Mouse (Mus musculus) kidney, postnatal 25 days (tissue): ENCODE data around the gene Btd.

Source experiments
- DNase-seq, 2 experiments: peaks; one replicate each; pipeline ENCODE4 v3.0.0; 2021; ENCODE audit warnings: mixed read lengths in 2 of 2

Btd gene

GRCm38 (mm10) chr14:31665566-31665940 is 24.7 kb downstream of the Btd start:
- no peak for DNase-seq

GRCm38 (mm10) chr14:31666931-31667705 is 26.3 kb downstream of the Btd start:
- DNase-seq, result no peak

- no peak for DNase-seq
Observed at GRCm38 (mm10) chr14:31667741-31668140, 26.9 kb downstream of the Btd start.

DNA sequence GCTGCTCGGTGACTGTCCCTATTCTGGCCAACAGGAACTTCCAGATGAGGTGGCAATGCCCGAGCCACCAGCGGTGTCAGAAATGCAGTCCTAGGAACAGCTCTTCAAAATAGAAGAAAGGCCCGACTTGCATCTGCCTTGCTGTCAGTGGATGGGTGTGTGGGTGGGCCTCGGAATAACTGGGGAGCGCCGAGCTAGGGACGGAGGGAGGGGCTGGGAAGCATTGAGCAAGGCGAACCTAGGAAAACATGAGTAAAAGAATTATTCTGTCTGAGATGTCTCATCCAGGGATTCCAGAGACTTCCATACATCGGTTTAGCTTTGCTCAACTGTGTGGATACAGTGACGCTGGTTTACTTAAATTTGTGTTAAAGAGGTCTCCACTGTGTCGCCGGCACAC is 27.5 kb downstream of the Btd start:
- no peak for DNase-seq

DNA sequence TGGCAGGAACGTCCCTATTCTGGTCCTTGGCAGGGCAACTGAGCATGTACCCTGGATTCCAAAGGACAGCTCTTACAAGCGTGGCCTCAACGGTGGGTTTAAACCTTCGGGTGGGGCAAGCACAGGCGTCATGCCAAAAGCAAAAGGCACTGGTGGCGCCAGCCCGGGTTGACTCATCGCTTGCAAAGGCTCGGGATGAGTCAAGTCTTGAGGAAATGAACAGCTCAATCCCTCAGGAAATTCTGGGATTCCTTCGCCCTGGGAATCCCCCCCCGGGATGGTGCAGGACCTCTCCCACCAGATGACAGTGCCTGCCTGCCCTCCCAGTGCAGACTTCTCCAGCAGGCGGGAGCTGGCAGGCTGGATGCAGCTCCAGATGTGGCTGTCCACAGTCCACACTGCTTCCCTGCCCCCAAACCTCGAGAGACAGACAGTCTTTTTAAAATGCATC is 28.4 kb downstream of the Btd start:
- peak; percentile 63 to 85 for DNase-seq

DNA sequence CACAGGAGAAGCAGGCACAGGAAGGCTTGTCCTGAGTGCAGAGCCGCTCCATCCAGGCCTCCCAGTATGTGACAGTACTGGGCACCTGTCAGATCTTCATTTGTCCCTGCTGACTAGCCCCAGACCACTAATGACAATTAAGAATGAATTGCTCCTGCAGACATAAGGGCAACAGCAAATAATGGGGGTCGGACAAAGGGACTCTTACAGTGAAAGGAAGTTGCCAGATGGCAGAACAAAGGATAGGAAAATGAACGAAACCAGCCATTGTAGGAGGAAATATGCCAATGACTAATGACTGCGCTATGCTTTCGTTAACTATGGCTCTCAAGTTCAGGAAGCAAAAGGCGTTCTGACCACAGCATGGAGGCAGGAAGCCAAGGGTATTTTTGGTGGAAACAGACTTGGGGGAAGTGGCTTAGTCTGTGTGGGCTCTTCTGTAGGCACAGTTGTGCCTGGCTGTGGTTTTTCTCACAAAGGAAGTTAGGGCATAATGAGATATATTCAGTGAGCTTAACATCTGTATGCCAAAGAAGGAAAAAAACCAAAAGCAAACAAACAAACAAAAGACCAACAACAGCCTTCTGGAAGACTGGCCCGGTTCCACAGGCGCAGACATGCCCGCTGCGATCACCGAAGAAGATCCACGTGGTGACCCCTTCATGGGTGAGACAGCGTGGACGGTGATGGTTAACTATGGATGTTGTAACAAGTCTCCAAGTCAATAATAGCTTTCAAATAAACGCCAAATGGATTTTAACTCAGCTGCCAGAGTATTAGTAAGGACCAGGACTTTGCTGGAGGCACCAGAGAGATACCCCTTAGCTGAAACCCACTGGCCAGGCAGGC is 29.0 kb downstream of the Btd start:
- peak; percentile 40 to 50 for DNase-seq

GRCm38 (mm10) chr14:31671635-31672320 is 30.9 kb downstream of the Btd start:
- DNase-seq, result no peak

DNA sequence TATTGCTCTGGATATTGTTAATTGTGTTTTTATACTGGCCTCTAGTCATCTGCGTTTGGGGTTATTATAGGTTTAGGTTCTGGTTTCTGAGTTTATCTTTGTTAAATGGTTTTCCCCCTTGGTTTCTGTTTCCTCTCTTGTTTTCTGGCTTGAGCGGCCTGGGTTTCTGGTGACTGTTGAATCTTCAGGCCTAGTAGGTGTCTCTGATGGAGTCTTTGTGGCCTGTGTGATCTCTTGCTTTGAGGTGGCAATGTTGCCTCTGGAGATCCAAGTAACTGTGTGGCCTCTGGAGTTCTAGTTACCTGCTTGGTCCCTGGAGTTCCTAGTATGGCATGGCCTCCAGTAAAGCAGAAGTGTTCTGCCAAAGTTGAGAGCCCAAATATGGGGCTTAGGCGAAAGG is 39.8 kb downstream of the Btd start:
- no peak for DNase-seq

DNA sequence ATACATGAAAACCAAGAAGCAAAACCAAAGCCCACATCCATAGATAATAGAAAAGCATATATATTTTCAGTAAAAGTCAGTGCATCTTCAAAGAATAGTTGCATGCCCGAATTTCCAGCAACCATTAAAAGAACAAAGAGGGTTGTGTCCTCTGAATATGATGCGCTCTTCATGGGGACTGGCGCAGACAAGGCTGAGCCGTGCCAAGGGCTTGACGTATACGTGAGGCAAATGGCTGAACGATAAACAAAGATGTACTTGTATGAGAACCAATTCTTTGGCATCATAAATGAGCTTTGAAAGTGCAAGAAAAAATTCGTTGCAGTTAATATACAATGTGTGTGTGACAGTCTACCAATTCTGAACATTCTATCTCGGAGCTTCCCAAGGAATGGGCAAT is 40.5 kb downstream of the Btd start:
- no peak for DNase-seq

DNA sequence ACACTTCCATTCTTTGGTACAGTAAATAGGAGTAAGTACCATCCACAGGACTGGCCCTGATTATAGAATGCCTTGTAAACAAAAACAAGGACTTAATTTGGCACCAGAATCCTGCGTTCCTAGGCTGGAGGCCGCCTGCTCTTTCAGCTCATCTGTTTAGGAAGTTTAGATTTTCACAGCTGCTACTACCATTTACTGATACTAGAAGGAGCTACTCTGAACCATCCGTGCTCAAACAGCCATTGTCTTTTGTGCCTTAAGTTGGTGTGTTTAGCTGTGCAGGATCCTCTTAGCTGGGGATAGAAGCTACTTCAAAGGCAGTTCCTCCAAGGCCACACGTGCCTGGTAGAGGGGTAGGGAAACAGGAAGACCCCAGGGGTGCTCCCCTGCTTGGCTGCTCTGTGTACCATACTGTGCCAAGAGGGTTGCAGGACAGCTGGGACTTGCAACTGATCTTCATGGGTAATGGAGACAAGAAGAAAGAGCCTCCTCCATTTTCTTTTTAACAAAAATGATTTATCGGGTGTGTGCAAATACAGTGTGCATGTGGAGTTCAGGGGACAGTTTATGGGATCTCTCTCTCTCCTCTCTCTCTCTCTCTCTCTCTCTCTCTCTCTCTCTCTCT is 41.2 kb downstream of the Btd start:
- DNase-seq, result no peak

DNA sequence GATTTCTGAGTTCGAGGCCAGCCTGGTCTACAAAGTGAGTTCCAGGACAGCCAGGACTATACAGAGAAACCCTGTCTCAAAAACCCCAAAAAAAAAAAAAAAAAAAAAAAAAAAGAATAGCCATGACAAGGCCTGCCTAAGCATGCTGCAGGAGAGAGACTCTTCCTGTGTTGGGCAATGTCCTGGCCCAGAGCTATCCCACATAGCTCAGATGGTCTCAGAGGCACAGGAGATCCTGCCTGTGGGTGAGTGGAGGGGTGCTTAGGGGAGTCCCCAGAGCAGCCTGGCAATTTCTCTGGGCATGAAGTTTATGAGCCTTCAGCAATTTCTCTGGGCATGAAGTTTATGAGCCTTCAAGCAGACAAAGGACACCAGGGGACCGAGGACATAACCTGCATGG is 42.8 kb downstream of the Btd start:
- DNase-seq, result no peak

- DNase-seq, result no peak
Observed at GRCm38 (mm10) chr14:31684343-31685040, 43.7 kb downstream of the Btd start.

DNA sequence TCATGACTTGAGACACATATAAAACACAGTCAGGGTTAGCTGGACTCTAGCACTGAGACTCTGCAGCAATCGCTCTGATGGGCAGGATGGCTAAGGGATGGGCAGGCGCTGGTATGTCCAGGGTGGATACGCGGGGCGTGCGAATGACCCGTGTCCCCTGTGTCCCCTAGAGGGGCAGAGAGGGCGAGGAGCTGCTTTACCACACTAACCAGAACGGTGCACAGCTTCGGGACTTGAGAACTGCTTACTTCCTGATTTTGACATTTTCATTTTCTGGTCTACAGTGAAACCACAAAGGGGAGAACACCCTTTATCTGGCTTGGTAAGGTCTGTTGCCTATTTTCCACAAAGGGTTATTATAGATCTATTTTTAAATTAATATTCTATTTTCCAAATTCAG is 44.9 kb downstream of the Btd start:
- no peak for DNase-seq

DNA sequence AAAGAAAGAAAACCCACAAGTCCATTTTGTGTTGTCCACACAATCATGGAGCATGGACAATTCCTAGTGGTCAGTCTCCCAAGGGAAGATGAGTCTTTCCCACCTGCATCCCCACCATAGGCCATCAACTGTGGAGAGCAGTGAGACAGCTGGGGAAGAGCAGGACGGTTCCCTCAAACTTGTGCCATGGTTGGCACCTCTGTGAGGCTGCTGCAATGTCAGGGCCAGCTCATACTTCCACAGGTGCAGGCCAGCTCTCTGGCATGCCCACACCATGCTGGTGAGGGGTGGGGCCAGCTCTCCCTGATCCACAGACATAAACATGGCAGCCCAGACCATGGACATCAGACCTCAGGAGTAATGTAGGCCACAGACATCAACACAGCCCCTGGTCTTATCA is 45.4 kb downstream of the Btd start:
- no peak for DNase-seq

DNA sequence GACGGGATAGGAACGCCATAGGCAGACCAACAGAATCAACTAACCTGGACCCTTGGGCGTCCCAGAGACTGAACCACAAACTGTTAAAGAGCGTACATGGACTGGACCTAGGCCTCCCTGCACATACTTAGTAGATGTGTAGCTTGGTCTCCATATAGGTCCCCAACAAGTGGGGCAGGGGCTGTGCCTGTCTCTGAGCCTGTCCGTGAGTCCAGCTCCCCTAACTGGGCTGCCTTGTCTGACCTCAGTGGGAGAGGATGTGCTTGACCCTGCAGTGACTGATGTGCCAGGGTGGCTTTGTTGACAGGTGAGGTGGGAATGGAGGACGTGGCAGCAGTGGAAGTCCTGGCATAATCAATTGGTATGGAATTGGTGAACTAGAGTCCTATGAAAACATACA is 51.7 kb downstream of the Btd start:
- DNase-seq, result no peak

GRCm38 (mm10) chr14:31696206-31696984 is 55.6 kb downstream of the Btd start:
- DNase-seq, result no peak

GRCm38 (mm10) chr14:31696985-31697303 is 56.1 kb downstream of the Btd start:
- DNase-seq, result no peak

DNA sequence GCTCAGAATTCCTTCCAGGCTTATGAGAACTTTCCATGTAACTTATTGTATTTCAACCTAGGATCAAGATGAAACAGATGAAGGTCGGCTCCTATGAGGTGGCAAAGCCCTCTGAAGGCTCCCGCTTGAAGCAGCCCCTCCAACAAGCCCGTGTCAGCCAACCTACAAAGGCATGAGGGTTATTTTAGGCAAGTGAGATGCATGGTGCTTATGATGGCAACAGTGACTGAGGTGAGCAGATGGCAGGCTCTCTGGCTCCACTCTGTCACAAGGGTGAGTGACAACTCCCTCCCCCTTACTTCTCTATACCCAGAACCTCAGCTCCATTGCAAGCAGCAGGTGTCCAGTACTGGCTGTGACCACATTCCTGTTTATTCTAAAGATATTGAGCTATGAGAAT is 56.5 kb downstream of the Btd start:
- DNase-seq, result no peak

- DNase-seq, result no peak
Observed at GRCm38 (mm10) chr14:31697755-31698154, 56.9 kb downstream of the Btd start.

DNA sequence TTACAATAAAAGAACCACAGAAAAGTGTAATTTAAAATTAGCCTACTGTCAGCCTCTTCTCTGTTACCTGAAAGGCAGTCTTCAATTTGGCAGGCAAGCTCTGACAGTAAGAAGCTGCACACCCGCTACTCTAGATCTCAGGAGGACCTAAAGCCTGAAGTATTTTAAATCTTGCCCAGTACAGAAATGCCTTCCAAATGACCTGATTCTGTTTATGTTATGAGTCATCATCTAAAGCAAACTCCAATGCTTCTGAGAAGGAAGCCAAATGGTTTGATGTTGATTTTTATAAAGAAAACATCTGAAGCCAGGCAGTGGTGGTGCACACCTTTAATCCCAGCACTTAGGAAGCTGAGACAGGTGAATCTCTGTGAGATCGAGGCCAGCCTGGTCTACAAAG is 59.5 kb downstream of the Btd start:
- DNase-seq, result no peak

- no peak for DNase-seq
Observed at GRCm38 (mm10) chr14:31709343-31709742, 68.5 kb downstream of the Btd start.

DNA sequence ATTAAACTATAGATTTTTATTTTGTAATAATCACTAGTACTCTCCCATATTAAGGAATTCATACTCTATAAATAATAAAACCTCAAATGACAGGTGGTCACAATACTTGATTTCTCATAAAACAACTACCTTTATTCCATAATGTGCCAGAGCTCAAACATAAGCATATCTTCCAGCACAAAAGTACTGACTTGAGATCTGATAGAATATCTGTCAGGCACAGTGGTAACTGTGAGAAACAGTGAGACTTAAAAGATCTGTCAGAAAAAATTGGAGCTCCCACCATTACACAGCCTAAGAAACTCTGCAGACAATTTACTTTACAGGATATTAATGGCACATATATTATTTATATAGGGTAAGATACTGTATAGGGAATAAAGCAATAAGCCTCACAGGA is 74.8 kb downstream of the Btd start:
- no peak for DNase-seq
